Mouse (Mus musculus) forebrain, embryonic 12.5 days (tissue): ENCODE measurements around the gene Slc38a9. TPM values are rescaled to one million over a fixed set of nuclear protein-coding genes. Genes with fewer than 3 reads are reported as not detected.

ENCODE experiments used
- ATAC-seq: fragments of 200-750 bp; cut with Nextera tagmentation; 2 replicates; pipeline ENCODE4 v1.8.0; 2017; ENCODE audit warnings: moderate TSS enrichment; ENCODE audit not compliant: low FRiP score
- H3K27ac ChIP-seq: fragments of 300-500 bp; sonication (generic); 2 replicates; pipeline ENCODE4 v1.5.1; 2016; ENCODE audit warnings: mild to moderate bottlenecking
- H3K27me3 ChIP-seq: fragments of 300-500 bp; sonication (generic); 2 replicates; pipeline ENCODE4 v1.6.1; 2016; ENCODE audit warnings: mild to moderate bottlenecking
- H3K36me3 ChIP-seq: fragments of 300-500 bp; sonication (generic); replicated peaks from 2 replicates; pipeline ENCODE4 v1.6.1; 2016; ENCODE audit warnings: mild to moderate bottlenecking
- H3K4me1 ChIP-seq: fragments of 300-500 bp; sonication (generic); 2 replicates; pipeline ENCODE4 v1.6.1; 2016
- H3K4me2 ChIP-seq: fragments of 300-500 bp; sonication (generic); 2 replicates; pipeline ENCODE4 v1.6.1; 2016; ENCODE audit warnings: mild to moderate bottlenecking, moderate library complexity
- H3K4me3 ChIP-seq: fragments of 300-500 bp; sonication (generic); replicated peaks from 2 replicates; pipeline ENCODE4 v1.5.1; 2016; ENCODE audit warnings: mild to moderate bottlenecking
- H3K9ac ChIP-seq: fragments of 300-500 bp; sonication (generic); 2 replicates; pipeline ENCODE4 v1.6.1; 2016; ENCODE audit warnings: mild to moderate bottlenecking
- H3K9me3 ChIP-seq: fragments of 300-500 bp; sonication (generic); 2 replicates; pipeline ENCODE4 v1.6.1; 2016
- WGBS: fragments of 180-500 bp; shearing (Covaris S2); methylation state at CpG from one replicate; pipeline ENCODE4 v1.1.7; 2016; 5-methylcytosine and 5-hydroxymethylcytosine counted together
- polyA plus RNA-seq: library from polyadenylated mRNA; unstranded; fragments of >200 nt; fragmentation: Nextera tagmentation; extraction: Ambion mirVana; gene quantifications from 2 replicates; pipeline ENCODE4 v1.2.1, GENCODE M21; 2016

Gene Slc38a9
- 21.8 and 22.2 TPM in 2 replicates for polyA plus RNA-seq

DNA sequence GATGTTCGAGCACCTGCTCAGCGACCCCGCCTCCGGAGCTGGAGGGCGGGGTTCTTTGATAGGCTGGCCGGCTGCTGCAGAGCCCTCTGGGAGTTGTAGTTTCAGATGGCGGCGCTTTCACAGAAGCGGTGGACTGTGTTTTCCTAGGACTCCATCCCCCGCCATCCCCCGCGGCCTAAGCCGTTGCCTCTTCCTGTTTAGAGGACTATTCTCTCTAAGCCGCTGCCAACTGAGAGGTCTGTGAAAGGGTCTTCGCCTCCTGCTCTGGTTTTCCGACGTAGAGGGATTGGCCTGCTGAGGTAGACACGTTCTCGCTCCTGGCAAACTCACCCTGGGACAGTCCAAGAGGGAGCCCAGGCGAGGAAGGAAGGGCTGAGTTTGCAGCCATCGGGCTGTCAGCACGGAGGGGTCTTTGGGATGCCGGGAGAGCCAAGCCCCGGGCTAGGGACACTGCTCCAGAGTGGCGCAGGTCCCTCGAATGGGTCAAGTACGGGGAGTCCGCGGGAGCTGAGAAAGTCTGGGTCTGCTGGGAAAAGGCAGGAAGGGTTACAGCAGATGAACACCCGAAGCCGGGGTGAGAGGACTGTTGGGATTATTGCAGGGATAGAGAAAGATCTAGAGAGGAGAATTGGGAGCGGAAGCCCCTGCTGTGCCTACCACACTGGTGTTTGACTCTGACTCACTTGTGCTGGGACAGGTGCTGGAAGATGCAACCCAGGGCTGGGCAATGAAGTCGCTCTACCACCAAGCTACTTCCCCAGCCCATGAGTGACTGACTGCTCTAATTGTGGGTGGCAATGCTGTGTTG lies at the start of gene Slc38a9:
TSS of gene Slc38a9 (plus strand) at position 178 of the 808 bp plus-strand sequence.
- under 1% methylated on average over 33 of the region's 33 CpGs for WGBS
- ATAC-seq = peak; percentile 99
- peak within 1 kb of the TSS; percentile 75 for H3K4me3 ChIP-seq

DNA sequence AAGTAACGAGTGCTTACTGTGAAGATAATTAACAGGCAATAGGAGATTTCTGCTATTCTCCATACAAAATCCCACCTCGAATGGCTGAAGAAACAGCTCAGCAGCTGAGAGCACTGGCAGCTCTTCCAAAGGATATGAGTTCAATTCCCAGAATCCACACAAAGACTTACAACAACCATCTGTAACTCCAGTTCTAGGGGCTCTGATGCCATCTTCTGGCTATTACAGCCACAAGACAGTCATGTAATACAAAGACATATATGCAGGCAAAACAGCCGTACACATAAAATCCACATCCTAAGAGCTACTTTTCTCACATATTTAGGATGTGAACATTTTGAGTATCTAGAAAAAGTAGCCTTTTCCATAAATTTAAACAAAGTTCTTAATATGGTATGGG lies 39.0 kb upstream of the Slc38a9 start:
- Histone ChIP-seq H3K9ac (no peak overlapping the region), H3K27me3 (no peaks in the 10 kb centered on the region), H3K36me3 (no peaks in the 10 kb centered on the region), H3K4me2 (no peak overlapping the region), H3K4me1 (no peaks in the 10 kb centered on the region), H3K9me3 (no peaks in the 10 kb centered on the region), H3K27ac (no peak overlapping the region), H3K4me3 (no peak overlapping the region)
- no peak for ATAC-seq
- WGBS = 76% methylated on average over 3 of the region's 3 CpGs

More for the DNA sequence above, at the start of gene Slc38a9:
- Histone ChIP-seq H3K9ac (peak within 1 kb of the TSS; percentile 77), H3K27ac (peak within 1 kb of the TSS; percentile 70), H3K4me1 (peaks cover 11% of the 10 kb centered on the region), H3K9me3 (no peaks in the 10 kb centered on the region), H3K4me2 (peak within 1 kb of the TSS; percentile 82), H3K27me3 (no peaks in the 10 kb centered on the region), H3K36me3 (no peaks in the 10 kb centered on the region)

DNA sequence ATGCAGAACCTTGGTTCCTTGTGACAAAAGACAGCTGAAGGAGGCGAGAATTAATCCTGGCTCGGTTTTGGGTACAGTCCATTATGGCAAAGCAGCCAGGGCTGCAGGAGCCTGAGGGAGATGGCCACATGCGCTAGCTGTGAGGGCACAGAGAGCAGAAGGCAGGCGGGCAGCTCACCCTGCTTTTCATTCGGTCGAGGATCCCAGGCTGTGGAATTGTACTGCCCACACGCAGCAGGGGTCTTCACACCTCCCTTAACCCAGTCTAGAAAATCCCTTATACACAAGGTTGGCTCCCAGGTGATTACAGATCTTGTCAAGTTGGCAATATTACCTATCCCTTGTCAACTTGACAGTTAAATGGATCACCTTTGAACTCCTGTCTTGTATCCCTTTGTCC lies 36.9 kb upstream of the Slc38a9 start:
- Histone ChIP-seq H3K4me1 (no peaks in the 10 kb centered on the region), H3K9ac (no peak overlapping the region), H3K27ac (no peak overlapping the region), H3K4me2 (no peak overlapping the region), H3K9me3 (no peaks in the 10 kb centered on the region), H3K4me3 (no peak overlapping the region), H3K36me3 (no peaks in the 10 kb centered on the region), H3K27me3 (no peaks in the 10 kb centered on the region)
- 68% methylated on average over 7 of the region's 7 CpGs for WGBS
- no peak for ATAC-seq

DNA sequence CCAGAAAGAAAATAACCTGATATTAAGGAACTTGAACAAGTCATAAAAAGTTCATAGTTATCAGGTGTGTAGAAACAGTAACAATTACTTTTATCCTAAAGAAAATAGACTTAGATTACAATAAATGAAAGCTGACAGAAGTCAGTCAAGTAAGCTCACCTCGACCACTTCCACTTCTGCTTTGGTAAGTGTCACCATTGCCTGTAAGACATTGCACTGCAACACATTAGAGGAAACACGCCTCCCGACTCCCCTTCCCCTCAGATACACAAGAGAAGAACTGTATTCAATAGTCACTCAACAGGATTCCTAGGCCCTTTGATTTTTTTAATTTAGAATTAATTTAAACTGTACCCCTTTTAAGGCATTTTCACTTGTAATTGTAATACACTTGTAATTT lies 35.9 kb upstream of the Slc38a9 start:
- WGBS = 88% methylated on average over 3 of the region's 3 CpGs
- Histone ChIP-seq H3K36me3 (no peaks in the 10 kb centered on the region), H3K4me2 (no peak overlapping the region), H3K4me3 (no peak overlapping the region), H3K27ac (no peak overlapping the region), H3K4me1 (no peaks in the 10 kb centered on the region), H3K9ac (no peak overlapping the region), H3K27me3 (no peaks in the 10 kb centered on the region), H3K9me3 (no peaks in the 10 kb centered on the region)
- no peak for ATAC-seq

DNA sequence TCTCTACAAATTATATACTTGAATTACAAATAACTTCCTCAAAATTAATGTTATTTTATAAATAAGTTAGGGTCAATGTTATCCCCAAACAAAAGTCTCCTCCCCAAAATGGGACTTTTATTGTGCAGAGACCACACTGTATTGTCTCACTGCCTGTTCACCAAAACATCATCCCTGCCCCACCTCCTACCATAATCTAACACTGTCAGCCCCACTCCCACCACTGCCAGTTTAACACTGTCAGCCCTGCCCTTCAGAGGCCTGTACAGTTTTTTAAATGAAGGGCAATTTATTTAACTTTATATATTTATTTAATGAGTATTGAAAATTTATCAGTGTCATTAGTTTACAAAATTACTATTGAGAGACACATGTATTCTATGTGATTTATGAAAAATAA lies 35.0 kb upstream of the Slc38a9 start:
- H3K9ac ChIP-seq = no peak overlapping the region
- H3K36me3 ChIP-seq = no peaks in the 10 kb centered on the region
- no peak for ATAC-seq

DNA sequence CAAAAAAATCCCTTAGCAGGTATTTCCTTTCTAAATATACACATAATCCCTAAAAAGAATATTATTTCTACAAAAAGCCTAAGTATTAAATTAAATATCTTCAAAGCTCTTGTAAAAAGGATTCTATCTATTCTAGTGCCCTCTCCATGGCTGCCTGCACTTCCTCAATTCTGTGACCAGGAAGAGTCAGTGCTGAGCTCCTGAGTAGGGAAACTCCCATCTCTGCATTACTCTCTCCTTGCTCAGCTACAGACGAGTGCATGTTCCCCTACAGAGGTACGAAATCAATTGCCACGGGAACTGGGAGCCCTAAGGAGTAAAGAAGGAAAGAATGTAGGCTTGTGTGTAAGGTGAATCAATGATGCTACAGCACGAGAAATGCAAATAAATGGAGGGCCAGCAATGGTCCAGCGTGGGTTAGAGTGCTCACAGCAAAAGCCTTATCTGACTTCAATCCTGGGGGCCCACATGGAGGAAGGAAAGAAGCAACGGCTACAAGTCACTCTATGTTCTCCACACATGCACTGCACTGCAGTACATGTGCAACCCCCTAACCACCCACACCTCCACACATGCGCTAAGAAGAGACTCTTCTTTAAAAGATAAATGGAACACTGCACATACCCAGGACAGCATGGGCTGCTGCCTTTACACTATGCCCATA lies 25.2 kb upstream of the Slc38a9 start:
- WGBS = 78% methylated on average over 7 of the region's 7 CpGs
- ATAC-seq = no peak

More for the DNA sequence above, 35.0 kb upstream of the Slc38a9 start:
- Histone ChIP-seq H3K9me3 (no peaks in the 10 kb centered on the region), H3K4me2 (no peak overlapping the region), H3K27ac (no peak overlapping the region), H3K4me3 (no peak overlapping the region), H3K27me3 (no peaks in the 10 kb centered on the region), H3K4me1 (no peaks in the 10 kb centered on the region)

DNA sequence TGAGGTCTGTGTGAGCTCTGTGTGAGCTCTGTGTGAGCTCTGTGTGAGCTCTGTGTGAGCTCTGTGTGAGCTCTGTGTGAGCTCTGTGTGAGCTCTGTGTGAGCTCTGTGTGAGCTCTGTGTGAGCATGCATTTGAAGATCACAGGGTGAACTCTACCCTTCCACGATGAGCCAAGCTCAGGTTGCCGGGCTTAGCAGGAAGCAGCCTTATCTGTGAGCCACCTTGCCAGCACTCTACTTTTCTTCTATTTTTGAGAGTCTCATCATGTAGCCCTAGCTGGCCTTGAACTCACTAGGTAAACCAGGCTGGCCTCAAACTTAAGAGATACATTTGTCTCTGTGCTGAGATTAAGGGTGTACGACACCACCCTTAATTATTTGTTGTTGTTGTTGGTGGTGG lies 24.1 kb upstream of the Slc38a9 start:
- H3K4me2 ChIP-seq = no peak overlapping the region

More for the DNA sequence above, 25.2 kb upstream of the Slc38a9 start:
- no peak overlapping the region for H3K27ac ChIP-seq
- H3K4me1 ChIP-seq = no peaks in the 10 kb centered on the region
- no peaks in the 10 kb centered on the region for H3K36me3 ChIP-seq
- H3K9me3 ChIP-seq = no peaks in the 10 kb centered on the region
- no peak overlapping the region for H3K9ac ChIP-seq
- no peaks in the 10 kb centered on the region for H3K27me3 ChIP-seq
- no peak overlapping the region for H3K4me3 ChIP-seq
- H3K4me2 ChIP-seq = no peak overlapping the region

DNA sequence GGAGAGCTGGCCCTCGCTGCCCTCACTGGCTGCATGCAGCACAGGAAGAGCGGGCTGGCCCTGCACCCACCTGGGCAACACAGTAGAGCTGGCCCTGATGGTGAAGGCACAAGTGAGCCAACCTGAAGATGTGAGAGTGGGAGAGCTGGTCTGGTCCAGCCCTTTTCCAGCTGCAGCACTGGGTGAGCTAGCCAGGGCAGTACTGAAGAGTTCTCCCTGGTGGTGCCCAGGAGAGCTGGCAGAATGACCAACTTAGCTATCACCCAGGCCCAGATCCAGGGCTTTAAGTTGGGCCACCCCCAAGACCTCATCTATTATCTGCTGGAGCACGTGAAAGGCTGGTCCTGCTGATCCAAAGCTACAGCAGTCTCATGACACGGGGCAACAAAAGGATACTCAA lies 21.4 kb upstream of the Slc38a9 start:
- H3K9ac ChIP-seq = no peak overlapping the region
- H3K9me3 ChIP-seq = no peaks in the 10 kb centered on the region
- no peak overlapping the region for H3K4me2 ChIP-seq
- no peak for ATAC-seq
- 74% methylated on average over 3 of the region's 4 CpGs for WGBS
- no peak overlapping the region for H3K27ac ChIP-seq
- H3K4me3 ChIP-seq = no peak overlapping the region
- no peaks in the 10 kb centered on the region for H3K4me1 ChIP-seq
- H3K36me3 ChIP-seq = no peaks in the 10 kb centered on the region
- H3K27me3 ChIP-seq = no peaks in the 10 kb centered on the region

More for the DNA sequence above, 24.1 kb upstream of the Slc38a9 start:
- Histone ChIP-seq H3K9ac (no peak overlapping the region), H3K4me1 (no peaks in the 10 kb centered on the region), H3K27ac (no peak overlapping the region), H3K36me3 (no peaks in the 10 kb centered on the region), H3K4me3 (no peak overlapping the region), H3K9me3 (no peaks in the 10 kb centered on the region), H3K27me3 (no peaks in the 10 kb centered on the region)
- no peak for ATAC-seq
- WGBS = 52% methylated on average over 3 of the region's 3 CpGs

DNA sequence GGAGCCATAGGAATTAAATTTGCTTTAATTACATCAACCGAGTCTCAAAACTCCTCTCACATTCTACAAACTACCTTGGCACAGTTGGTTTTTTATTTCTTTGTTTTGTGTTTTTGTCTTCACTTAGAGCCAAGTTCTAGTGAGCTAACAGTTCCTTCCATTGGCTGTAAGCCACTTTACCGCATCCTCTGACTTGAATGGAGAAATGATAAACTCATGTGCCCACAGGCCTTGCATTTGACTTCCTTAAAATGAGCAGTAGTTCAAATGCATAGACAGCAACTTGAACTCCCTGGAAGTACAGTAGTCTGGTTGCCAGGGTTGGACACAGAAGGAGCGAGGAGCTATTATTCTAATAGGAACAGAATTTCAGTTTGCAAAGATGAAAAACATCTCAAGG lies 17.7 kb upstream of the Slc38a9 start:
- Histone ChIP-seq H3K36me3 (no peaks in the 10 kb centered on the region), H3K4me3 (no peak overlapping the region), H3K9me3 (no peaks in the 10 kb centered on the region), H3K27ac (no peak overlapping the region), H3K4me1 (no peaks in the 10 kb centered on the region), H3K27me3 (no peaks in the 10 kb centered on the region), H3K9ac (no peak overlapping the region), H3K4me2 (no peak overlapping the region)
- ATAC-seq = no peak
- WGBS = 93% methylated on average over 3 of the region's 3 CpGs

DNA sequence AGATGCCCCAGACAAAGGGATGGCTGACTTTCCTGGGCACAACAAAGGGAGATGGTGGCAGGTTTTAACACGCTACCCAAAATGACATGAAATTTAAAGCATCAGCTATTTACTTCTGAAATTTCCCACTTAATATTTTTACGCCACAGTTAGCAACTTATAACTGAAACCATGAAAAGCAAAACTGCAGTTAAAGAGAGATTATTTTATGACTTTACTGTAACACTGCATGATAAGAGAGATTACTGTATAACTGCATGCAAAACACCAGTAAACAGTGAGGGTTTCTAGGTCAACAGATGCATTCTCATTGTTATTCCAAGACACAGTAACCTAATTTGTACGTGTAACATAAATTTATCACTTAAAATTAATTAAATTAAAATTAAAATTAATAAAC lies 15.6 kb upstream of the Slc38a9 start:
- 84% methylated on average over 3 of the region's 3 CpGs for WGBS
- no peak overlapping the region for H3K4me3 ChIP-seq
- H3K27ac ChIP-seq = no peak overlapping the region
- no peaks in the 10 kb centered on the region for H3K9me3 ChIP-seq
- H3K9ac ChIP-seq = no peak overlapping the region
- no peak for ATAC-seq
- H3K27me3 ChIP-seq = no peaks in the 10 kb centered on the region
- H3K4me2 ChIP-seq = no peak overlapping the region
- H3K4me1 ChIP-seq = no peaks in the 10 kb centered on the region
- H3K36me3 ChIP-seq = no peaks in the 10 kb centered on the region

DNA sequence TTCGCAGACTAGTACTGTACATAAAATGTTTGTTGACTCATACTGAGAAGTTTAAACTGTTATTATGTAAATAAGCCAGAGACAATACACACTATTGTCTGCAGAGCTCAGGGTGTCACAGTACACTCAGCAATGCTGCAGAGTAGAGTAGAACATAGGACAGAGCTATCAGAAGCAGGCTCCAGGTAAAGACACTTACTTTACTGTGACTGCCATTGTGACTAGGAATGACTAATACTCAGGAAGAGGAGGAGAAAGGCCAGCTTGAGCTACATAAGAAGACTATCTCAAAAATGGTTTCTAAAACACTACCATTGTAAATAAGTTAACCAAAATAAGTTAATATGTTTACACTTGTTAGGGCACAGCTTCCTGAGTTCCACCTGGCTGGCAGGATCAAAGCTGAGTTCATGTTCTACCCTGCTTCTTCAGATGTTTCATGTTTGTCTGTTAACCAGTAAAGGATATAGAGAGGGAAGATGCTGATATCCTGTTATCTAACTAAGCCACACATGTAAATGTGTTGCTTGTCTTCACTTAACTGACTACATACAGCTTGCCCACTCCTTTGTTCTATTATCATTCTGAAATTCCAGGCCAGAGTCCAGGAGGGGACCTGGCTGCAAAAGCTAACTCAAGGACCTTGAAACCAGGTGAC lies 14.9 kb upstream of the Slc38a9 start:
- Histone ChIP-seq H3K27ac (no peak overlapping the region), H3K27me3 (no peaks in the 10 kb centered on the region), H3K9ac (no peak overlapping the region), H3K4me3 (no peak overlapping the region), H3K4me1 (no peaks in the 10 kb centered on the region), H3K9me3 (no peaks in the 10 kb centered on the region), H3K4me2 (no peak overlapping the region), H3K36me3 (no peaks in the 10 kb centered on the region)
- ATAC-seq = no peak
- 79% methylated on average over 1 of the region's 1 CpGs for WGBS

DNA sequence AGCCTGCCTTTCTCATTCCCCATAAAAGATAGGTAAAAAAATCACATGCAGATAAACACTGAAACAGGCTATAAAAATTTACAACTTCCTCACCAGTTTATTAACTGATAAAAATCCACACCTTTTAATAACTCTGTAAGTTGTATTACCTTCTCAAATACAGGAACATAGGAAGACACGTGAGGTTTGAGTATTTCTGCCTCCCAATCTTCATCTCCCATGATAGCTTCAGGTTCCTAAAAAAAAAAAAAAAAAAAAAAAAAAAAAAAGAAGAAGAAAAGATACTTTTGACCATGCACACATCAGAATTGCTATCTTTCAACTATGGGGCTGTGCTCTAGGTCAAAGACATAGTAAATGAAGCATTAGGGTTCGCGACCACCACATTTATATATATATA lies 9.4 kb upstream of the Slc38a9 start:
- no peak for ATAC-seq
- Histone ChIP-seq H3K4me1 (no peaks in the 10 kb centered on the region), H3K9ac (no peak overlapping the region), H3K27ac (no peak overlapping the region), H3K4me3 (no peak overlapping the region), H3K36me3 (0 out of 2 replicates have a peak, but pooled peaks cover 3% of the 10 kb centered on the region), H3K27me3 (no peaks in the 10 kb centered on the region), H3K4me2 (no peak overlapping the region), H3K9me3 (peaks cover 10% of the 10 kb centered on the region)
- 82% methylated on average over 3 of the region's 3 CpGs for WGBS
